Mouse (Mus musculus): Measurements from ENCODE around the gene Agtr1a.

Gene Agtr1a

GRCm38 (mm10) chr13:30336148-30336801 lies at the start of gene Agtr1a:
Gene Agtr1a, plus strand, starts transcription at chr13:30336441.
- DNase-seq (ENCODE audit: low spot score) = peak; percentile 24

DNA sequence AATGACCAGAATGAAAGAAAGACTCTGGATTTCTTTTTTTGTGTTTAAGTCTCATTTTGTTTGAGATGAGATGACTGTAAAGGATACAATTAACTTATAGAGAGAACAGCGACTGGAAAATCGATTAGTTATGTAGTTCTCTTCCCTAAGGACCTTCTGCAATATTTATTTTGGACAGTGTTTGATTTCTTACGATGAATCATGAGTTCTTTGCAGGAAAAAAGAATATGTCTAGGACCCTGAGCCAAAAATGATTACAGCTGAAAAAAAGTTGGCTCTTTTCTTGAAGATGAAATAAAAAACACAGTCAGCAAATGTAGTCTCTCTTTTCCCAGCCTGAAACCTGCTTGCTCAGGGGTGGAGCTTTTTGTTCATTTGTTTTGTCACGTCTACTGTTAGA lies 26.0 kb upstream of the Agtr1a start:
- DNase-seq (ENCODE audit: low spot score) = no peak

GRCm38 (mm10) chr13:30324669-30325346 lies 11.4 kb upstream of the Agtr1a start:
- no peak for DNase-seq (ENCODE audit: low spot score)

GRCm38 (mm10) chr13:30331061-30331460 lies 5.2 kb upstream of the Agtr1a start:
- DNase-seq (ENCODE audit: low spot score) = no peak

GRCm38 (mm10) chr13:30331851-30332250 lies 4.4 kb upstream of the Agtr1a start:
- DNase-seq (ENCODE audit: low spot score) = no peak

- no peak for DNase-seq (ENCODE audit: low spot score)
Observed at GRCm38 (mm10) chr13:30332581-30332980, 3.7 kb upstream of the Agtr1a start.

DNA sequence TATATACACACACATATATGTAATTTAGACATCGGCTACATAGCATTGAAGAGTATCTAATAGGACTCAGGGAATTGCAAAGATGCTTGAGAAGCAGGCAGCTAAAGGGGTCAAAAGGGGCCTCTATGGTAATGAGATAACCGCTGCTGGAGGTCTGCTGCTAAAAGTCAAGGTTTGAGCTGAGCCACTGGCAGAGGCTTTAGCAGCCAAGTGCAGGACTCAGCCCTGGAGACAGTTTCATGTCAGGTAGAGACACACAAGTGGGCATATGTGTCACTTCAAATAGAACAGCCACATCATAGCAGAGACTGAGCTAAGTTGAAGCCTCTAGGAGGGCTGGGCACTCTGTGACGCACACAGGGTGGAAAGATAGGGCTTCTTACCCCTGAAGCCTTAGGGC lies 1.6 kb upstream of the Agtr1a start:
- DNase-seq (ENCODE audit: low spot score) = no peak

DNA sequence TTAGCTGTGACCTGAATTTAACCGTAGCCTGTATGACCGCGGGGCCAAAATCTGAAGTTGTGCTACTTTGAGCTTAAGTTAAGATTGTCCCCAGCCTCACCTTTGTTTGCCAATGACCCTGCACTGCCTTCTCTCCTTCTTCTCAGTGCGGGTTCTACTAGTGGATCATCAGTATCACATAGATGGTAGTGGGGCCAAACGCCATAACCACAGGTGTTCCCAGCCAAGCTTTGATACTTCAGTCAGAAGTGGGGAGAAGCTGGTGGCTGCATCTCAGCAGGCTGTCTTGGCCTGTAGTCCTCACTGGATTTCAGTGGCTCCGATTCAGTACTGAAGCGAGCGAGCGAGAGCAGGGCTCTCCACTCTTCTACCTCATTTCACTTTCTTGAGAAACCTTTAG lies 672 bp downstream of the Agtr1a start:
- DNase-seq (ENCODE audit: low spot score) = no peak

DNA sequence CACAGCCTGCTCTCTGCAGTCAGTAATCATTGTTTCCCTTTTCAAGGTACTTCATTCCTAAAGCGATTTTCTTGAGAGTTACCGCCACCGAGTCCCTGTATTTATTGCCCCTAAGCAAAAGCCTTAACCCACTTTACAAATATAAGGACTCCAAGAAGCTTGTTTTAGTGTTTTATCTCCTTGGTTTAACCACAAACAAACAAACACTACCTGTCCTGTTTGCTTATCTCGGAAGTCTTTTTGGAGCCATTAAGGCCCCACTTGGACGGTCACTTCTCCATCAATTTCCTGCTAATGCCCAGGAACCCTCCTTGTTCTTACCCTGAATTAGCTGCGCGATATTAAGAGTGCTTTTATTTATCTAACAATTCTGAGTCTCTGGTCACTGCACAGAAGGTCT lies 1.4 kb downstream of the Agtr1a start:
- DNase-seq (ENCODE audit: low spot score) = no peak

DNA sequence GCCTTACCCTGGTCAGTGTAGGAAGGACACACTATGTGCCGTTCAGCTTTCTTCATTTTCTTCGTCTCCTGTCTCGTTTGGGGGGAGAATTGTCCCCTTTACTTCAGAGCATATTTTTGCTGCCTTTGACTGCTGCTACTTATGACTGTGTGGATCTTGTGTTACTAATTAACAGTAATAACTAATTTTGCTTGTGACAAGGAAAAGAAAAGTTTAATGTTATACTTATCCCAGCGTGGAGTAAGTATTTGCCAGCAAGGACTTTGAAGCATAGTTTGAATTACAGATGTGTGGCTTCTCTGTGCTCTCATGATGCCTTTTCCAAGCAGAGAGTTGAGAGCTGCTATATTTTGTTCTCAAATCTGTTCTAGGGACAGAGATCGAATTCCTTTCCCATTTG lies 2.3 kb downstream of the Agtr1a start:
- DNase-seq (ENCODE audit: low spot score) = no peak

DNA sequence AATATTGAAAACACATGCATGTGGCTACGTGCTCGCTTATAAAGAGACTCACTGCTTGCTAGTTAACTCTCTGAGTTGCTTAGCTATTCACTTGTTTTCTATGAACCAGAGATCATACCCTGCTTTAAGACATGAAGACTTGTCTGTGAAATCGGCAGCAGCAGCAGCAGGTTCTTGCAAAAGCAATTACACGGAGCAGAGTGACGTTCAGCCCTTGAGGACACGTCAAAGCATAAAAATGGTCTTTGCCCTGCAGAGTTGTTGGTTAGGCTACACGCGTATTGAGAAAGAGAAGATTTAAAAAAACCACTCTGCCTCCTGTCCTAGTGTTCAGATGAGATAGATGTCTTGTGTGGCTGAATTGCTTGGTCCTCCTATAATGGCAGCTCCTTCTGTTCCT lies 3.7 kb downstream of the Agtr1a start:
- no peak for DNase-seq (ENCODE audit: low spot score)

GRCm38 (mm10) chr13:30341987-30342898 lies 6.0 kb downstream of the Agtr1a start:
- no peak for DNase-seq (ENCODE audit: low spot score)

GRCm38 (mm10) chr13:30345427-30345913 lies 9.2 kb downstream of the Agtr1a start:
- DNase-seq (ENCODE audit: low spot score) = no peak

DNA sequence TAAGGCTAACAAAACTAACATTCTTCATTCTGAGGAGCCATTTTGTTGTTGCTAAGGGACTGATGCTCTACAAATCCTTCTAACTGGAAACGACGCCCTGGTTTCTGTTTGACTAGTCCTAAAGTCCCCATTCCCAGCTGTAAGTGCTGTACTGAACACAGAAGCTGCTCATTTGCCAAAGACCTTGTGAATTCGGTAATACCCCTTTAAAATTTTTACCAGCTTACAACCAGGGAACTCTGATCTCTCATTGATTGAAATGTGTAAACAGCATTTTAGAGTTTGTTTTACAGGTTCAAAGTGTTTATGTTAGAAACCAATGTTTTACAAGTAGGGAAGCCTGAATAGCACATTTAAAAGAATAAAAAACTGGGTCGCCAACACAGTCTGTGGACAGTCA lies 10.6 kb downstream of the Agtr1a start:
- DNase-seq (ENCODE audit: low spot score) = no peak

GRCm38 (mm10) chr13:30348306-30348705 lies 12.1 kb downstream of the Agtr1a start:
- DNase-seq (ENCODE audit: low spot score) = no peak

- DNase-seq (ENCODE audit: low spot score) = no peak
Observed at GRCm38 (mm10) chr13:30351966-30352365, 15.7 kb downstream of the Agtr1a start.

- no peak for DNase-seq (ENCODE audit: low spot score)
Observed at GRCm38 (mm10) chr13:30354991-30355580, 18.8 kb downstream of the Agtr1a start.

DNA sequence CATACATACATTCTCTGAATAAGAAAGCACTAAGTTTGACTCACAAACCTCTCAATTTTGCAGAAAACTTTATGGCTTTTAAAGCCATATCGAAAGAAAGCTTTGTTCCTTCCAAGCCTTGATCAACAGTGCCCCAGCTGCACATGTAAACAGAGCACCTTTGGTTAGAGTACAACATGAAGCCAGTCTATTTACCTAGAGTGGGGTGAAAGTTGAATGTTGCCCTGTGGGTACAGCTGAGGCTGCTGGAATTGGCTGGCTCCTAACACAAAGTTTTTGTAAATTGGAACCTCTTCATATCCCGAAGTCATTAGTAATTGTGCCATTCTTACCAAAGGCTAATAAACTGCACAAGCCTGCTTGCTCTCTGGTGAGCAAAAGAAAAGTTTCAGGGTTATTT lies 19.7 kb downstream of the Agtr1a start:
- DNase-seq (ENCODE audit: low spot score) = no peak

DNA sequence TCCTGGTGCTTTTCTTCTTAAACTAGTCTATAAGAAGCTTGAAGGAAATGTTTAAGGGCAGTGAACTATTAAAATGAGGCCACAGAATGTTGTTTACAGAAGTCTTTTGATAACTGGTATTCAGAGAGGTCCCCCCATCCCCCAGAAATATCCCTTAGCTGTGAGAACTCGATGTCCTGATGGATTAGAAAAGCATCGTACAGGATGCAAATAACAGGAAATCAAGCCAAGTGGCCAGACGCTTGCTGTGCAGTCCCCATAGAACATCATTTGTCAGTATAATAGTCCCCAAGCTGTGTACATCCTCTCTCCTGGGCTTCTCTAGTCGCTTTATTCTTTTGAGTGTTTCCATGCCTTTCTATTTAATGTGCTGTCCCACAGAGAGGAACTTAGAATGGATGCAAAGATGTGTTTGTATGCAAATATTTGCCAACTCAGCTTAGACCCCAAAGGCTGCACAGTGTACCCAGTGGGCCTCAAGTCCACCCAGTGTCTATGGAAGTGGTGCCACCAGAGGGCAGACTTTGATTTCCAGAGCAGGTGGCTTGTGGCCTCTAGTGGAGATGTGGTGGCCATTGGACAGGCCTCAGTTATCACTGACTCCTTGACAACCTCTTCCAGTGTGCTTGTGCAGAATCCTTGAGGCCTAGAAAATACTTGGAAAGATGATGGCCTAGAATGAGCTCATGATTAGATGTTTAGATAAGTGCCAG lies 22.4 kb downstream of the Agtr1a start:
- DNase-seq (ENCODE audit: low spot score) = no peak

DNA sequence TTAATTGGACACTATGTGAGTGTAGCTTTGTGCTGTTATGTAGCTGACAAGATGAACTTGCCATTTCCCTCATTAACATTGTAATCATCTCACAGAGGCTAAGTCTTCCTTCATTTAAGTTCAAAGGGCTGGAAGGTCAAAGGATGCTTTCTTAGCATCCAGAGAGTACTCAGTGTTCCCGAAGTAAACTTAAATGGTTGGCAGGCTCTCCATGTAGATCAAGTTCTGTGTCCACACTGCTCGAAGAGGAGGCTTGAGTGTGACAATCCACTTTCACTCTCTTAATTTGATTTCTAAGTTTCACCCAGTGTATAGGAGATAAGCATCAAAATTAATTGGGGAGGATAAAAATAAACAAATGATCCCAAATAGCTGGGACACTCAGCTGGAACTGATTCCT lies 23.6 kb downstream of the Agtr1a start:
- no peak for DNase-seq (ENCODE audit: low spot score)

GRCm38 (mm10) chr13:30361002-30361401 lies 24.8 kb downstream of the Agtr1a start:
- DNase-seq (ENCODE audit: low spot score) = no peak

- no peak for DNase-seq (ENCODE audit: low spot score)
Observed at GRCm38 (mm10) chr13:30362048-30362447, 25.8 kb downstream of the Agtr1a start.

Data from urinary bladder, postnatal 10 days (tissue).